Mouse (Mus musculus) mouse trophoblast stem cell (cell line): ENCODE measurements around the gene Cyp2a4.
"Not testable (repeated sequence)": the region's sequence is repeated elsewhere in the genome, so short reads cannot be mapped to it uniquely, and the experiment has no call there.

Source experiments
- in situ Hi-C, 2 experiments: fragments of 300-500 bp; cut with MseI, MboI; formaldehyde crosslinking; loops; 2 replicates in 1 of 2; 3 replicates in 1 of 2; pipeline ENCODE4 v1.15.1; 2025

The Cyp2a4 gene

GRCm38 (mm10) chr7:26306926-26307325 lies at the start of gene Cyp2a4:
Gene Cyp2a4 (plus strand): TSS chr7:26307169.
- in situ Hi-C loops, result not testable (repeated sequence)

DNA sequence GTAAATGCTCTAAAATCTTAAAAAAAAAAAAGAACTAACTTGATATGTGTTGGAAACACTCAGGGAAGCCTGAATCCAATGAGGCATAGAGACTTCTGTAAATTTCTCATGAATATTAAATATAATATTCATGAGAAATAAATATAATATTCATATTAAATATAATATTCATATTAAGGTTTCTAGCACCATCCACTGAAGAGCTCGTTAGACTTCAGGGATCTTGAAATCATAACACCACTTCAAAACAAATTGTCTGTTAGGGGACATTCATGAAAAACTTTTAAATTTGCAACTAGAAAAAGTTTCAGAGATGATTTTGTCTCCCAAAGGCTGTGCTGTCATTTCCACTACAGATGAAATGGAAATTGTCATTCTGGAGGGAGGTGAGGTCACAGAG lies 46.9 kb upstream of the Cyp2a4 start, which contains the start of gene Vmn1r184:
Gene Vmn1r184, plus strand, starts transcription at position 301 of the 400 bp plus-strand sequence.
- in situ Hi-C loops, result not testable (repeated sequence)

GRCm38 (mm10) chr7:26303429-26304166 lies 3.4 kb upstream of the Cyp2a4 start:
- in situ Hi-C loops, result not testable (repeated sequence)

DNA sequence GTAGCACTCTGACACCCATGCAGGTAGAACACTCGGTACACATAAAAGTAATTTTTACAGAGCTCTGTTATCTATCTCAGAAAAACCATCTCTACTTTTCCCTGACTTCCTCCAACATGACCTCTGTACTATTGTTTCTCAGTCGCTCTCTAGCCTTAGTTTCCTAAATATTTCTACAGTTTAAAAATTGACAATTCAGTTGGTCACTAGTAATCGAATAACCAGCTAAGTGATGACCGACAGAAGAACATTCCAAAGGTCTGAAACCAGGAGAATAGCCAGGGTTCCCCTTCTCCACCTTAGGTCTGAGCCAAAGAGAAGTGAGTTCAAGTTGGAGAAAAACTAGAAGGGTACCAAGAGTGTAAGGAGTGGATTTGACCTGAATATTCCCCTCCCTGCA lies 4.8 kb downstream of the Cyp2a4 start:
- in situ Hi-C loops, result not testable (repeated sequence)

DNA sequence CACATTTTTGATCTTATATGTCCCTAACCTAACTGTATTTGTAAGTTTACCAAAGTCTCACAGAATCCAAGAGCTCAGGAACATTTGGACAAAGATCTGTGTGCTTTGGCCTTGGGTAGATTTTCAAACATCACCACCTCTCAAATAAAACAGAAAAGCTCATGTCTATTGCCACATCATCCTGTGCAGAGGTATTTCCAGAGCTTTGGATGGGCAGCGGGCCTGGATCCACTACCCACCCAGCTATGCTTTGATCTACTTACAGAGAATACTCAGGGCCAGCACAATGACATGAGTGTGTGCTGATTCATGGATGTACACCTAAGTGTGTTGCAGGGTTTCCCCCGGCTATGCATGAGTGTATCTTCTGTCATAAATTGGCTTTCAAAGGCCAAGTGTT lies 8.2 kb downstream of the Cyp2a4 start:
- in situ Hi-C loops, result not testable (repeated sequence)

DNA sequence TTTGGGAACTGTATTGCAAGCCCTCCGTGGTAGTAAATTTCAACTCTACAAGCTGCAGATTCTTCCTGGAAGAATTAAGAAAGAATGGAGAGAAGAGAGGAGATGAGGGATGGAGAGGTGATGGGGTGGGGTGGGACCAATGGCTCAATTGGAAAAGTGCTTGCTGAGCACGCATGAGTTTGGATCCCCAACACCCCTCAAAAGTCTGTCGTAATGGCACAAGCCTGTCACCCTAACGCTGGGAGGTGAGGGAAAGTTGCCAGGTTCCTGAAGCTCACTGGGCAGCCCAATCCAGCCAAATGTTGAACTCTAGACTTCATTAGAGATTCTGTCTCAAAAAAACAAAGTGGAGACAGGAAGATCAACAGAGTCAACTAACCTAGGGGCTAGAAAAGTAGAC lies 8.8 kb downstream of the Cyp2a4 start:
- in situ Hi-C loops, result not testable (repeated sequence)

DNA sequence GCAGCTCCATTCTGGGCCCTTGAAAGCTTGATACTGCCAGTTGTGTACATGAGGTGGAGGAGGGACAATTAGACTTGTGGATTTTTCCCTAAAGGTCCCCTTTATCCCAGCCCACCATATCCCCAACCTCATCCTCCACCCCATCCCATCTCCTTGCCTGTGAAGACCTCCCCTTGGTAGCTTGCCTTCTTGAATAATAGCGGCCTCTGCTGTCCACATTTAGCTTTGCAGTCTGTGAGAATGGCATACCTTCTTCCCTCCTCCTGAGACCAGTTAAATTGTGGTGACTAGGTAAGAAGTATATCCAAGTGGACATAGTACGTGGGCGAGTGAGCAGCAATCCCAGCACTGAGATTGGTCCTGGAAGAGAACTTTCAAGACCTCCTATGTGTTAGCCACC lies 13.4 kb downstream of the Cyp2a4 start:
- in situ Hi-C loops, result not testable (repeated sequence)

GRCm38 (mm10) chr7:26350177-26350576 lies 43.2 kb downstream of the Cyp2a4 start:
- in situ Hi-C loops, result not testable (repeated sequence)

DNA sequence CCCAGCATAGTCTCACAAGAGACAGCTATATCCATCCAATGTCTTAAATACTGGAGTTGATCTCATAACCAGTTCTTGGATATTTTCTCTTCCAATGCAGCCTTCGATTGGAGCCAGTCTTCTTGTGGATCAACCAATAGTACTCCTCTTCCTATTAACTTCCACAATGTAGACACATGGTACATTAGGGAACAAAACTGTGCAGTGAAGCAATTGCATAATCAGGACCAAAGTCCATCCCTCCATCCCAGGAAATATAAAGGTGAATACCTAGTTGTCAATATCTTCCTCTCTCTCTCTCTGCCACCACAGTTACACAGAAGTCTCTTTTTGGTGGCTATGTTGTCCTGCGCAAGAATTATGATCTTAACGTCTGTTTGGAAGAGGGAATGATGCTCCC lies 45.3 kb downstream of the Cyp2a4 start:
- in situ Hi-C loops, result not testable (repeated sequence)

DNA sequence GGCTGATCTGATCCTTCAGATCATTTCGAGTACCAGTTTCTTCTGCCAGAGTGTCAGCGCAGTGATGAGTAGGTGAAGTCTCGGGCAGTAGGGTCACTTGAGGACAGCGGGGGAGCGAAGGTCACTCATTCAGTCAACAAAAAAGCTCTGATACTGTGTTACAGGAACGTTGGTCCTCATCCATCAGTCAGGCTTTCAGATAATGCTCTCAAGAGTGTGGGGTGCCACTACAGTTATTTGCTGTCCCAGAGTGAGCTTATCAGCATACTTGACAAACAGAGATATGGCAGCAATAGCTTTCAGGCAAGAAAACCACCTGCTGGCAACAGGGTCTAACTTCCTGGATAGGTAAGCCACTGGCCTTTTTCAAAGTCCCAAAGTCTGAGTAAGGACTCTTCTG lies 49.8 kb downstream of the Cyp2a4 start:
- in situ Hi-C loops, result not testable (repeated sequence)
